Mouse (Mus musculus) megakaryocyte-erythroid progenitor cell, adult 5 weeks (primary cell): ENCODE data around the gene Sord. TPM values are rescaled to one million over a fixed set of nuclear protein-coding genes. Genes with fewer than 3 reads are reported as not detected.

ENCODE experiments used
- polyA plus RNA-seq: library from polyadenylated mRNA; stranded (reverse); fragments of >175 nt; gene quantifications from 2 replicates; pipeline ENCODE4 v1.2.3, GENCODE M21; 2012

Gene Sord
- polyA plus RNA-seq, result 42.9 and 46.2 TPM in 2 replicates

DNA sequence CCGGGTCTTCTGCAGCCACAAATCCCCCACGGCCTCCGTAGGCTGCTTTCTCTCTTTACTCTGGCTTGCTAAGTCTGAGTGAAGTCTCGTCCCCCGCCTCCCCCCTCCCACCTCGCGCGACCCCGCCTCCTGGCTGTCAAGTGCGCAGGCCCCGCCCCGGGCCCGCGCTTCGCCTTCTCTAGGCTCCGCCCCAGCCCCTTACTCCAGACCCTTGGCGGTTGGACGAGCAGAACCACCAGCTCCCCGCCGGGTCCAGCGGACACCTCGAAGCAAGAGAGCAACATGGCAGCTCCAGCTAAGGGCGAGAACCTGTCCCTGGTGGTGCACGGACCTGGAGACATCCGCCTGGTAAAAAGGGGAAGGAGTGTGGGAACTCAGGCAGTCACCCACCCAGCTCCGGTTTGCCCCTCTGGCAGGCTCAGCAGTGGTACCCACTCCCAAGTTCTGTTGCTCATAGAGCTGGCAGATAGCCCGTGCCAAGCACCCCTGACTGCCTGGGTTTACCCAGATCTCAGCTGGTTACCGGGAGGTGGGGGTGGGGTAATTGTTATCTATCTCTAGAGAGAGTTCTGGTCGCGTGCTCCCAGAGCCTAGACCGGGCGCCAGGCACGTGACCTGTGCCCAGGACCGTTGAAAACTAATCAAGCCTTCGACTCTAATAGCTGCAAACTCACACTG, at the start of gene Sord:
Gene Sord, plus strand, starts transcription at position 139 of the 678 bp plus-strand sequence.

DNA sequence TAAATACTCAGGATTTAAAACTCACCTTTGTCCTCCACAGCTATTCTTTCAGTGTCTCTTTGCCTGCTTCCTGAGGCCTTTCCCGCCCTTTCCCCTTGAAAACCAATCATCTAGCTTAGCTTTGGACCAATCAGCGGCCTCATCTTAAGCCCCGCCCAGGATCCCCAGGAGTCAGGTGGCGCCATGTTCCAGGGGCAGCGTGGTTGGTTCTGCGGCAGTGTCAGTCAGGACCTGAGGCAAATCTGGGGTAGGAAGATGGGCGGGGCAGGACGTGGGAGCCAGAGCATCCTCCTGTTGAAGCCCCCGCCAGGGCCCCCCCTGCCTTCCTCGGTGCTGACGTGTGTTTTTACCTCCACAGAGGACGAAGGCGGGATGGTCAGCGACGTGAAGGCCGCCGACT, 48.4 kb upstream of the Sord start, which contains the start of the genes Patl2 and Terb2:
Gene Patl2, minus strand, starts transcription at position 84 of the 400 bp plus-strand sequence.
Gene Terb2, plus strand, starts transcription at position 167 of the 400 bp plus-strand sequence.

DNA sequence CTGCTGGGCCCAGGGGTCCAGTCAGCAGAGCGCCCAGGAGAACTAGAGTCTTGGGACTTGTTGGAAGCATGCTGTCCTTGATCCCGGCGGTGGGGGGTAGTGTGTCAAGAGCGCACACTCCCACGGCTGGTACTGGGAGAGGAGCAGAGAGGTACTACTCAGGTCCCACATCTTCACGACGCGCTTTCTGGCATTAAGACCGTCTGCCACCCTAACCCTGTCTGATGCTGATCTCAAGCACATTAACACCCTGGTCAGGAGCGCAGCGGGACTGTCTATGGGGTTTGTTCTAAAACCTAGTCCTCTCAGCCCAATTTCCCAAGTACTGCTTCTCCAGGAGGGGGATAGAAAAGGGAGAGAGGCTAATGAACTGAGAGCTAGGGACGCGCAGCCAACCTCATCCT, 63.5 kb downstream of the Sord start, which contains the start of gene Duox2:
Gene Duox2, minus strand, starts transcription at position 354 of the 404 bp plus-strand sequence.

DNA sequence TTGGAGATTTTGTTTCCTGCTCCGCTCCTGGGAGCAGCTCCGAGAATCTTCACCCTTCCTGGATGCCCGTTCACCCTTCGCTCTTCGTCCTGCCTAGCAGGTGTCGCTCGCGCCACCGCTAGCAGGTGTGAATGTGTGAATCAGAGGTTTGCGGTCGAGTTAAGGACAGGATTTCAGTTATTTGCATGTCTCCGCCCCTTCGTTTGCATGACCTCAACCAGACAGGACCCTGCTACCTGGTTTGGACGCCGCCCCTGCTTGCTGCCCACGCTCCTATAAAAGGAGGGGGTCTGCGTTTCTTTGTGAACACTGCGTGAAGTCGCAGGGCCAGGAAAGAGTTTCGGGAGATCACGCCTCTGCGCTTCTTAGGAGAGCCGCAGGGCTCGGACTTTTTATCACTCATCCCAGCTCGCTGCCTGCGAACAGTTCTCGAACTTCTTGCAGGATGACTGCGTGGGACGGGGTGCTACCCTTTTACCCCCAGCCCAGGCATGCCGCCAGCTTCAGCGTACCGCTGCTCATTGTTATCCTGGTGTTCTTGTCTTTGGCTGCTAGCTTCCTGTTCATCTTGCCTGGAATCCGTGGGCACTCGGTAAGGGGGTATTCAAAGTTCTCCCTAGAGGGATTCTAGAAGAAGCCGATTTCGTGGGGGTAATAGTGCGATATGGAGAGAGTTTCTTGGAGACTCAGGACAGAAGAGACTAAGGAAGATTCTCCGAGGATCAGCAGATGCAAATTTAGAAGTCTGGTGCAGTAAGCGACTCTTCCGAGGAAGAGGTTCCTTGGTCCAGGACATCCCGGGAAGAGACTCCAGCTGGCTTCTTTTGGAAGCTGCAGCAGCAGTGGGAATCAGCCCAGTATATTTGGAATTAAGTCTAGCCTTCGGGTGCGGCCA, 64.3 kb downstream of the Sord start, which contains the start of gene Duoxa2:
Gene Duoxa2, plus strand, starts transcription at position 305 of the 895 bp plus-strand sequence.

DNA sequence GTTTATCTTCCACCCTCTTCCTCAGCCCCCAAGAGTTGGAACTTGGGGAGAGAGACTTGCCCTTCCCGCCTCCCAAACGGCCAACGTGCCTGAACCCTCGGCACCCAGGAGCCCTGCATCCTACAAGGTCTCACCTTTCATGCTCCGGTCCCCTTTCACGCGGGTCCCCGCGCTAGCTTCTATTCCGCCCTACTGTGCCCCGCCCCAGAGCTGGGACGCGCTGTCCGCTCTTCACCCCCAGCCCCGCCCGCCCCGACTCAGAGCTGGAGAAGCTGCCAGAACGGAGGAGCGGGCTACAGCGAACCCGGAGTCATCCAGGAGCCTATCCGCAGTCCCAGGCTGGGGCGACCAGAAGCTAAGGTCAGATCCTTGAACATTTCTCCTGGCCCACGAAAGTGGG, 79.0 kb downstream of the Sord start, which contains the start of gene Duoxa1:
Gene Duoxa1, minus strand, starts transcription at position 195 of the 400 bp plus-strand sequence.

Other genes with a start within 250 kb of the Sord start
- 47.6 and 78.2 TPM in 2 replicates for gene Eif3j1, start 206.2 kb upstream of the Sord start, polyA plus RNA-seq
- gene Spg11, start 116.4 kb upstream of the Sord start, polyA plus RNA-seq, result 1.4 and 2.0 TPM in 2 replicates
- gene B2m, start 87.1 kb upstream of the Sord start, polyA plus RNA-seq, result 204 and 229 TPM in 2 replicates
- gene Trim69, start 74.0 kb upstream of the Sord start, polyA plus RNA-seq, result 0.04 TPM in 1 of 2 replicates, not detected in the other
- gene Patl2, start 48.6 kb upstream of the Sord start, polyA plus RNA-seq, result 0.06 TPM in 1 of 2 replicates, not detected in the other
- gene Terb2, start 48.5 kb upstream of the Sord start, polyA plus RNA-seq, result 0.04 TPM in 1 of 2 replicates, not detected in the other
- gene Duox2, start 63.7 kb downstream of the Sord start, polyA plus RNA-seq, result not detected in 2 replicates
- not detected in 2 replicates for gene Duoxa2, start 64.2 kb downstream of the Sord start, polyA plus RNA-seq
- gene Duoxa1, start 79.0 kb downstream of the Sord start, polyA plus RNA-seq, result not detected in 2 replicates
- gene Duox1, start 80.9 kb downstream of the Sord start, polyA plus RNA-seq, result not detected in 2 replicates
- 21.4 and 22.9 TPM in 2 replicates for gene Shf, start 134.4 kb downstream of the Sord start, polyA plus RNA-seq
- 2.9 and 3.7 TPM in 2 replicates for gene Slc28a2, start 191.7 kb downstream of the Sord start, polyA plus RNA-seq